Comparison of ENCODE assay signal across 23 mouse cellular contexts in genomic region chr9:10170526-10170925, GRCm38 (mm10).
"Had no signal": no experiment of that assay in that cellular context is flagged by ENCODE, and none has a peak within 500 bp of the region (broad histone marks: within the 10 kb centered on the region; RNA-seq: fewer than 3 reads in every experiment).

No protein-coding gene starts in this region.

- H3K9ac ChIP-seq: heart, embryonic 12.5 days; hindbrain, embryonic 13.5 days; intestine, embryonic 15.5 days; limb, embryonic 13.5 days; limb, embryonic 15.5 days; liver, embryonic 12.5 days had no signal

- H3K9me3 ChIP-seq: heart, embryonic 10.5 days; heart, embryonic 12.5 days; hindbrain, embryonic 13.5 days; intestine, embryonic 15.5 days; limb, embryonic 13.5 days; limb, embryonic 15.5 days; liver, embryonic 12.5 days had no signal

- H3K27ac ChIP-seq: gastrocnemius, adult 2 months; heart, embryonic 10.5 days; hindbrain, embryonic 13.5 days; intestine, embryonic 15.5 days; layer of hippocampus, adult 2 months; left cerebral cortex, adult 2 months; limb, embryonic 13.5 days; limb, embryonic 15.5 days; liver, embryonic 12.5 days had no signal

- ATAC-seq: hindbrain, embryonic 16.5 days; inflammation-experienced regulatory T-cells, adult 6 months; intestine, embryonic 15.5 days; intestine, postnatal 0 days; liver, embryonic 12.5 days had no signal

- H3K36me3 ChIP-seq: heart, embryonic 10.5 days; heart, embryonic 12.5 days; hindbrain, embryonic 13.5 days; intestine, embryonic 15.5 days; limb, embryonic 13.5 days; limb, embryonic 15.5 days; liver, embryonic 12.5 days had no signal

- H3K27me3 ChIP-seq: heart, embryonic 12.5 days; hindbrain, embryonic 13.5 days; intestine, embryonic 15.5 days; limb, embryonic 13.5 days; limb, embryonic 15.5 days; liver, embryonic 12.5 days had no signal

- H3K4me1 ChIP-seq: heart, embryonic 10.5 days; heart, embryonic 12.5 days; hindbrain, embryonic 13.5 days; intestine, embryonic 15.5 days; limb, embryonic 13.5 days; limb, embryonic 15.5 days; liver, embryonic 12.5 days had no signal

- H3K4me2 ChIP-seq: heart, embryonic 12.5 days; hindbrain, embryonic 13.5 days; intestine, embryonic 15.5 days; limb, embryonic 13.5 days; limb, embryonic 15.5 days; liver, embryonic 12.5 days had no signal

- H3K4me3 ChIP-seq: gastrocnemius, adult 2 months; heart, embryonic 10.5 days; heart, embryonic 12.5 days; hindbrain, embryonic 13.5 days; intestine, embryonic 15.5 days; layer of hippocampus, adult 2 months; left cerebral cortex, adult 2 months; limb, embryonic 13.5 days; limb, embryonic 15.5 days; liver, embryonic 12.5 days had no signal

- DNase-seq: gastrocnemius, adult 2 months; gastrocnemius, postnatal 10 days; gastrocnemius, postnatal 25 days; heart, adult 18-20 months; heart, postnatal 10 days; heart, postnatal 36 days; kidney, adult 18-20 months; kidney, adult 8-10 months; kidney, postnatal 10 days; kidney, postnatal 25 days; kidney, postnatal 4 days had no signal
